Mouse (Mus musculus) midbrain, embryonic 11.5 days (tissue): ENCODE results near the gene Apopt1. TPM values are rescaled to one million over a fixed set of nuclear protein-coding genes. Genes with fewer than 3 reads are reported as not detected.

ENCODE experiments used
- ATAC-seq: fragments of 200-750 bp; cut with Nextera tagmentation; 2 replicates; pipeline ENCODE4 v1.8.0; 2017; ENCODE audit warnings: moderate TSS enrichment, moderate library complexity; ENCODE audit not compliant: low FRiP score
- DNase-seq: peaks from one replicate; pipeline ENCODE4 v3.0.0; 2015; ENCODE audit warnings: low spot score; ENCODE audit errors: missing footprints
- H3K27ac ChIP-seq: fragments of 300-500 bp; sonication (generic); 2 replicates; pipeline ENCODE4 v1.5.1; 2014; ENCODE audit warnings: low read depth, low read length
- H3K27me3 ChIP-seq: fragments of 300-500 bp; sonication (generic); 2 replicates; pipeline ENCODE4 v1.6.1; 2014; ENCODE audit warnings: mild to moderate bottlenecking, low read length, moderate library complexity, mixed read lengths; ENCODE audit not compliant: control insufficient read depth, insufficient read depth
- H3K36me3 ChIP-seq: fragments of 300-500 bp; sonication (generic); 2 replicates; pipeline ENCODE4 v1.6.1; 2014; ENCODE audit warnings: mild to moderate bottlenecking, low read length, moderate library complexity, mixed read lengths; ENCODE audit not compliant: control insufficient read depth, insufficient read depth
- H3K4me1 ChIP-seq: fragments of 300-500 bp; sonication (generic); 2 replicates; pipeline ENCODE4 v1.6.1; 2014; ENCODE audit warnings: low read length; ENCODE audit not compliant: control insufficient read depth, insufficient read depth
- H3K4me2 ChIP-seq: fragments of 300-500 bp; sonication (generic); 2 replicates; pipeline ENCODE4 v1.6.1; 2014; ENCODE audit warnings: mild to moderate bottlenecking, moderate library complexity
- H3K4me3 ChIP-seq: fragments of 300-500 bp; sonication (generic); 2 replicates; pipeline ENCODE4 v1.5.1; 2014; ENCODE audit warnings: low read depth, low read length
- H3K9ac ChIP-seq: fragments of 300-500 bp; sonication (generic); 2 replicates; pipeline ENCODE4 v1.6.1; 2014; ENCODE audit warnings: low read length
- H3K9me3 ChIP-seq: fragments of 300-500 bp; sonication (generic); 2 replicates; pipeline ENCODE4 v1.6.1; 2016; ENCODE audit warnings: low read length; ENCODE audit not compliant: control insufficient read depth
- WGBS: fragments of 180-500 bp; shearing (Covaris S2); extraction: QIAGEN DNeasy Blood & Tissue Kit; methylation state at CpG from one replicate; pipeline ENCODE4 v1.1.7; 2014; 5-methylcytosine and 5-hydroxymethylcytosine counted together
- polyA plus RNA-seq: library from polyadenylated mRNA; unstranded; fragments of >200 nt; fragmentation: Nextera tagmentation; extraction: Ambion mirVana; gene quantifications from 2 replicates; pipeline ENCODE4 v1.2.1, GENCODE M21; 2014

Apopt1 gene
- polyA plus RNA-seq, 1 experiment from 2014 or later = 50.8 TPM

GRCm38 (mm10) chr12:111697708-111698107 lies 15.4 kb upstream of the Apopt1 start:
- Histone ChIP-seq H3K4me3 (no peak overlapping the region), H3K4me1 (peaks cover 36% of the 10 kb centered on the region), H3K9ac (no peak overlapping the region), H3K27me3 (no peaks in the 10 kb centered on the region), H3K36me3 (no peaks in the 10 kb centered on the region), H3K27ac (no peak overlapping the region), H3K9me3 (no peaks in the 10 kb centered on the region), H3K4me2 (no peak overlapping the region)
- 72% methylated on average over 4 of the region's 4 CpGs for WGBS
- DNase-seq (no peak), ATAC-seq (no peak)

- no peak for ATAC-seq
- Histone ChIP-seq H3K27me3 (no peaks in the 10 kb centered on the region), H3K4me1 (peaks cover 28% of the 10 kb centered on the region), H3K9ac (no peak overlapping the region), H3K36me3 (no peaks in the 10 kb centered on the region), H3K4me2 (no peak overlapping the region), H3K9me3 (no peaks in the 10 kb centered on the region), H3K27ac (no peak overlapping the region), H3K4me3 (no peak overlapping the region)
- DNase-seq = no peak
- 87% methylated on average over 6 of the region's 6 CpGs for WGBS
These were observed 14.6 kb upstream of the Apopt1 start for GRCm38 (mm10) chr12:111698346-111698913.

GRCm38 (mm10) chr12:111699542-111699941 lies 13.5 kb upstream of the Apopt1 start:
- Histone ChIP-seq H3K36me3 (no peaks in the 10 kb centered on the region), H3K4me1 (peaks cover 17% of the 10 kb centered on the region), H3K9ac (no peak overlapping the region), H3K27me3 (no peaks in the 10 kb centered on the region), H3K9me3 (no peaks in the 10 kb centered on the region), H3K4me3 (no peak overlapping the region), H3K27ac (no peak overlapping the region), H3K4me2 (no peak overlapping the region)
- 89% methylated on average over 4 of the region's 4 CpGs for WGBS
- ATAC-seq = no peak
- DNase-seq = no peak

- Histone ChIP-seq H3K9ac (no peak overlapping the region; the same call in 1 of the 2 replicates), H3K4me3 (no peak overlapping the region), H3K4me2 (no peak overlapping the region), H3K36me3 (no peaks in the 10 kb centered on the region), H3K27me3 (no peaks in the 10 kb centered on the region), H3K9me3 (no peaks in the 10 kb centered on the region), H3K27ac (no peak overlapping the region), H3K4me1 (peaks cover 3% of the 10 kb centered on the region)
- ATAC-seq (no peak), DNase-seq (no peak)
- 73% methylated on average over 9 of the region's 9 CpGs for WGBS
These were observed 12.1 kb upstream of the Apopt1 start for GRCm38 (mm10) chr12:111700920-111701458.

- Histone ChIP-seq H3K4me1 (no peaks in the 10 kb centered on the region), H3K9ac (no peak overlapping the region), H3K27me3 (no peaks in the 10 kb centered on the region), H3K27ac (no peak overlapping the region), H3K4me2 (no peak overlapping the region), H3K9me3 (no peaks in the 10 kb centered on the region), H3K36me3 (no peaks in the 10 kb centered on the region), H3K4me3 (no peak overlapping the region)
- no peak for ATAC-seq
- DNase-seq = no peak
- 86% methylated on average over 3 of the region's 3 CpGs for WGBS
These were observed 9.8 kb upstream of the Apopt1 start for GRCm38 (mm10) chr12:111703301-111703700.

- no peaks in the 10 kb centered on the region for H3K4me1 ChIP-seq
- H3K4me3 ChIP-seq = no peak overlapping the region
- WGBS = 77% methylated on average over 9 of the region's 9 CpGs
- no peaks in the 10 kb centered on the region for H3K36me3 ChIP-seq
- no peak overlapping the region for H3K9ac ChIP-seq
- ATAC-seq = no peak
- H3K9me3 ChIP-seq = no peaks in the 10 kb centered on the region
- H3K27ac ChIP-seq = peak overlapping the region; percentile 14; the same call in 1 of the 2 replicates
- no peaks in the 10 kb centered on the region for H3K27me3 ChIP-seq
- no peak for DNase-seq
- no peak overlapping the region for H3K4me2 ChIP-seq
These were observed 8.5 kb upstream of the Apopt1 start for GRCm38 (mm10) chr12:111704609-111705008.

- H3K4me1 ChIP-seq = no peaks in the 10 kb centered on the region
- ATAC-seq (no peak), DNase-seq (no peak)
- H3K4me3 ChIP-seq = no peak overlapping the region
- H3K4me2 ChIP-seq = no peak overlapping the region
- no peaks in the 10 kb centered on the region for H3K27me3 ChIP-seq
- no peak overlapping the region for H3K9ac ChIP-seq
- H3K9me3 ChIP-seq = no peaks in the 10 kb centered on the region
- no peak overlapping the region for H3K27ac ChIP-seq
- 84% methylated on average over 15 of the region's 15 CpGs for WGBS
- peaks cover 2% of the 10 kb centered on the region; the same call in 1 of the 2 replicates for H3K36me3 ChIP-seq
These were observed 7.7 kb upstream of the Apopt1 start for GRCm38 (mm10) chr12:111705186-111705973.

- H3K4me2 ChIP-seq = no peak overlapping the region
- no peaks in the 10 kb centered on the region for H3K27me3 ChIP-seq
- H3K4me1 ChIP-seq = peaks cover 8% of the 10 kb centered on the region
- no peak for DNase-seq
- H3K4me3 ChIP-seq = no peak overlapping the region
- no peak overlapping the region for H3K27ac ChIP-seq
- ATAC-seq = no peak
- no peaks in the 10 kb centered on the region for H3K9me3 ChIP-seq
- H3K36me3 ChIP-seq = peaks cover 9% of the 10 kb centered on the region
- 87% methylated on average over 4 of the region's 4 CpGs for WGBS
- H3K9ac ChIP-seq = no peak overlapping the region
These were observed 4.9 kb upstream of the Apopt1 start for GRCm38 (mm10) chr12:111708181-111708580.

- DNase-seq (no peak), ATAC-seq (no peak)
- no peak overlapping the region for H3K27ac ChIP-seq
- H3K9me3 ChIP-seq = no peaks in the 10 kb centered on the region
- H3K36me3 ChIP-seq = peaks cover 9% of the 10 kb centered on the region
- H3K4me2 ChIP-seq = no peak overlapping the region
- no peak overlapping the region for H3K9ac ChIP-seq
- H3K4me3 ChIP-seq = no peak overlapping the region
- peaks cover 12% of the 10 kb centered on the region for H3K4me1 ChIP-seq
- 94% methylated on average over 10 of the region's 10 CpGs for WGBS
- H3K27me3 ChIP-seq = no peaks in the 10 kb centered on the region
These were observed 3.0 kb upstream of the Apopt1 start for GRCm38 (mm10) chr12:111710091-111710490.
